Mouse (Mus musculus): ENCODE measurements at regions not wholly inside any gene's neighbourhood (a gene's known extent, or its start where the extent isn't known, plus 50 kb on each side); places are given as distances from the start of the nearest gene placed in this dataset.

DNA sequence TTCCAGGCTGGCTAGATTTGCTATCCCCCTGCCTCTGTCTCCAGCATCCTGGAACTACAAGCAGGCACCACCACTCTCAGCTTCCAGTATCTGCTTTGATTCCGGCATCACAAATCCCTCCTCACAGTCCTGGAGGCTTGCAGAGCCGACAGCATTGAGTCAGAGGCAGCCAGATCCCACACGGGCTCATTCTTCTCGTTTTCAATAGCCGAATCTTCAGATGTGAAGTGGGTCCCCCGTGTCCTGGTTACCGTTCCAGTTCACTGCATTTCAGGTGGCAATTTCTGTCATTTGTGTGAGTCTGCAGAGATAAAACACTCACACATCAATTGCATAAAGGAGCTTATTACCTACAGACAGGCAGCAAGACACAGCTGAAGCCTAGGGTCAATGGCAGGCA is 62.4 kb upstream of the Wscd2 start:
- DNase-seq: no peak
- no peak overlapping the region for H3K9ac ChIP-seq
- no peak overlapping the region for H3K4me3 ChIP-seq (ENCODE audit: low read depth, low read length)
- 73% methylated on average over 7 of the region's 7 CpGs for WGBS
- H3K27ac ChIP-seq (ENCODE audit: low read depth): no peak overlapping the region
- no peaks in the 10 kb centered on the region for H3K27me3 ChIP-seq (ENCODE audit: insufficient read depth, low read length)
- H3K36me3 ChIP-seq (ENCODE audit: insufficient read depth): no peaks in the 10 kb centered on the region
- TF ChIP-seq CTCF (IDR thresholded peaks at IDR 0.05; ENCODE audit: low read depth): no peak
- H3K9me3 ChIP-seq (ENCODE audit: low read depth, low read length): no peaks in the 10 kb centered on the region
- H3K4me2 ChIP-seq: no peak overlapping the region
- no peaks in the 10 kb centered on the region for H3K4me1 ChIP-seq (ENCODE audit: insufficient read depth)
- ATAC-seq (ENCODE audit: insufficient read depth): no peak

DNA sequence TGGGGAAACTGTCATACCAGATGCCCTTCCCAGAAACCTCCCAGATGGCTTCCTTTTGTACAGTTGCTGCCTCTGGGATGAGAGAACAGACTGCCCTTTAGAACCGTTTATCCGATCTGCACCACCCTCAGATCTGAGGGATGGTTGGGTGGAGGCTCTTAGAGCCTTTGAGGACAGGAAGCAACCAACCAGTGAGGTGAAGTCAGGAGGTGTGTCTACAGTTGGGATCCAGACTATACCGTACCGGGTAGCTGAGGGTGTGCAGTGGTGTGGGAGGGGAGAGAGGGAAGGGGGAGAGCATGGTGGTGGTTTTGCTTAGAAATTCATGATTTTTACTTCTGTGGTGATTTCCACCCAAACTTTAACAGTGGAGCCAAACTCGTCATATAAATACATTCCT is 58.8 kb upstream of the Wscd2 start:
- H3K9me3 ChIP-seq (ENCODE audit: low read depth, low read length): no peaks in the 10 kb centered on the region
- H3K9ac ChIP-seq: no peak overlapping the region
- H3K4me1 ChIP-seq (ENCODE audit: insufficient read depth): no peaks in the 10 kb centered on the region
- no peaks in the 10 kb centered on the region for H3K27me3 ChIP-seq (ENCODE audit: insufficient read depth, low read length)
- H3K36me3 ChIP-seq (ENCODE audit: insufficient read depth): no peaks in the 10 kb centered on the region
- TF ChIP-seq CTCF (IDR thresholded peaks at IDR 0.05; ENCODE audit: low read depth): no peak
- no peak overlapping the region for H3K4me2 ChIP-seq
- WGBS: 55% methylated on average over 5 of the region's 5 CpGs
- H3K27ac ChIP-seq (ENCODE audit: low read depth): no peak overlapping the region
- DNase-seq (no peak), ATAC-seq (ENCODE audit: insufficient read depth) (no peak)
- H3K4me3 ChIP-seq (ENCODE audit: low read depth, low read length): no peak overlapping the region

DNA sequence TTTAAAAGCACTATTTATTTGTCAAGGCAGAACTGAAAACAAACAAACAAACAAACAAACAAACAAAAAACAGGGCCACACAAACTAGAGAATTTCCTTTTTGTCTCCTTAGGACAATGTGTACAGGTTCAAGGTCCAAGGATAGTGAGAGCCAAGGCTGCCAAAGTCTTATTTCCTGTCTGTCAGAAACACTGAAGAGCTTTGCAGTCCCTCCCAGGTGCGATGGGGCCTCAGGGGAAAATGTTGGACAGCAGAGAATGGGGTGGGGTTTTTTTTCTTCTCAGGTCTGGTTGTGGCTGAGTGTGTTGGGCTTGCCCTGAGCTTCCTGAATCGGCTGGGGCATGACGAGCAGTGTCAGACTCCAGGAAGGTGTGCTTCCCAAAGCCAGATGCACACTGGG is 53.1 kb upstream of the Wscd2 start:
- 36% methylated on average over 3 of the region's 3 CpGs for WGBS
- DNase-seq (no peak), ATAC-seq (ENCODE audit: insufficient read depth) (no peak)
- H3K4me2 ChIP-seq: no peak overlapping the region
- no peaks in the 10 kb centered on the region for H3K4me1 ChIP-seq (ENCODE audit: insufficient read depth)
- no peak overlapping the region for H3K9ac ChIP-seq
- TF ChIP-seq CTCF (IDR thresholded peaks at IDR 0.05; ENCODE audit: low read depth): no peak
- H3K36me3 ChIP-seq (ENCODE audit: insufficient read depth): no peaks in the 10 kb centered on the region
- no peaks in the 10 kb centered on the region for H3K27me3 ChIP-seq (ENCODE audit: insufficient read depth, low read length)
- H3K9me3 ChIP-seq (ENCODE audit: low read depth, low read length): no peaks in the 10 kb centered on the region
- H3K27ac ChIP-seq (ENCODE audit: low read depth): no peak overlapping the region
- no peak overlapping the region for H3K4me3 ChIP-seq (ENCODE audit: low read depth, low read length)
